Mouse (Mus musculus): ENCODE measurements around the gene Trappc6a. TPM values are rescaled to one million over a fixed set of nuclear protein-coding genes. Genes with fewer than 3 reads are reported as not detected.
A peak's percentile ranks its signal among the peaks of the same experiment; 100 is the strongest.

Trappc6a gene
- polyA plus RNA-seq, 1 experiment, result 57.3 TPM

DNA sequence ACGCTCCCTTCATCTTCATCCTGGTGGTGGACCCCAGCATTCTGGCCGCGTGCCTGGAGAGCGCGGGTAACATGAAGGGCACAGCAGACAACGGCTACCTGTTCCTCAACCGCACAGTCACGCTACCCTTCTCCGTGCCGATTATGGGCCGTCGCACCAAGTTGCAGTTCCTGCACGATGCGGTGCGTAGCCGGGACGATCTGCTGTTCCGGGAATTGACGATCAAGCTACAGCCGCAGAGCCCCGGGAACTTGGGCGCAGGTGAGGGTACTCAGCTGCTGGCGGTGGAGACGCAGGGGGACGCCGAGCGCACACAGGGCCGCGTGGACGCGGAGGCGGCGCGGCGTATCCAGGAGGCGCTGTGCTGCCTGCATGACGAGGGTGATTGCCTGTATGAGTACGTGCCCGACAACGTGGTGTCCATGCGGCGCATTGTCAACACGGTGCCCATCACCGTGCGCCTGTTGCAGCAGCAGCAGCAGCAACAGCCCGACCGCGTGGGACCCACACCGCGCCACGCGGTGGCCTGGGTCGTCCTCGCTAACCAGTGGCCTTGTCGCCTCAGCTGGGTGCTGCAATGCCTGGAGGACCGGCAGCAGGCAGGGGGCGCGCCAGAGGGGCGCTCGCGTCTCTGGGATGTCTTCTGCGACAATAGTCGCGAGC, 15.7 kb downstream of the Trappc6a start:
- no peaks in the 10 kb centered on the region for H3K79me2 ChIP-seq (ENCODE audit: control insufficient read depth, insufficient read depth)
- H3K4me3 ChIP-seq, result no peak overlapping the region
- H3K4me2 ChIP-seq (ENCODE audit: low read depth), result no peak overlapping the region
- no peaks in the 10 kb centered on the region for H3K36me3 ChIP-seq (ENCODE audit: control insufficient read depth, insufficient read depth)
- peaks cover 56% of the 10 kb centered on the region for H3K27me3 ChIP-seq (ENCODE audit: control insufficient read depth, insufficient read depth, insufficient read length)
- TF ChIP-seq POLR2AphosphoS2 (IDR thresholded peaks at IDR 0.05; ENCODE audit: insufficient read length, low read depth) (peak; percentile 57), USF1 (IDR thresholded peaks at IDR 0.05; ENCODE audit: low read depth) (no peak), SRF (IDR thresholded peaks at IDR 0.05; ENCODE audit: control insufficient read depth, insufficient read length, low read depth) (no peak), MYOD1 (IDR thresholded peaks at IDR 0.05; ENCODE audit: control insufficient read depth in 1 of 3, insufficient read length in 2 of 3, low read depth in 2 of 3) (peak in 1 of 3 experiments; percentile 10)
- no peak overlapping the region for H3ac ChIP-seq (ENCODE audit: control insufficient read depth, insufficient read length)

DNA sequence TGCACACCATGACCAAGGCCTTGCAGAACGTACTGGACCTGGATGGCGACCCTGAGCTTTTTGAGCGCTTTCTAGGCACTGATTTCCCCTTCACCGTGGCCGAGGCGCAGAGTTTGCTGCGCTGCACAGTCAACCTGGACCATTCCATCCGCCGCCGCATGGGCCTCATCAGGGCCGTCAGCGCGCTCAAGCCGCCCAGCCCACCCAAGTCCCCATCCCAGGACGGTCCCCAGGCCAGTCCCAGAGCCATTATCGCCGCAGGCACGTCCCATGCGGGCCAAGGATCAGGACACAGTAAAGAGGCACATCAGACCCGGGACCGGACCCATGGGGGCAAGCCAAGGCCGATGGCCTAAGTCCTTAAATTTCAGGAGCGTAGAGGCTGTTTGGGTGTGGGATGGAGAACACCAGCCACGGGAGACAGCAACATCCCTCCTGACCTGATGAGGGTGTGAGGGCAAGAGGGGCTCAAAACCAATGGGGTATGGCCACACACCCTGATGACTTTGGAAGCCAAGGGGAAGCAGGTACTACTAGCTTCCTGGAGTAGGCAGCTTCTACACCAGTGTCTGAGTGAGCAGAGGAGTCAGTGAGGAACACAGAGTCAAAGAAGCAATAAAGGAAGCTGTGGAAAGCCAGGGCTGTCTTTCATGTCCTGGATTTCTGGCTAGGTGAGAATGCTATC, 16.4 kb downstream of the Trappc6a start:
- no peak for TF ChIP-seq MAX (IDR thresholded peaks at IDR 0.05; ENCODE audit: low read depth)
- TF ChIP-seq E2F4 (IDR thresholded peaks at IDR 0.05; ENCODE audit: insufficient read depth), result no peak
- TF ChIP-seq TCF3 (IDR thresholded peaks at IDR 0.05; ENCODE audit: insufficient read length, low read depth), result no peak
- TF ChIP-seq TCF12 (IDR thresholded peaks at IDR 0.05; ENCODE audit: insufficient read depth, poor library complexity, severe bottlenecking), result no peak
- TF ChIP-seq POLR2AphosphoS2 (IDR thresholded peaks at IDR 0.05; ENCODE audit: insufficient read length, low read depth), result no peak
- no peak for TF ChIP-seq REST (IDR thresholded peaks at IDR 0.05; ENCODE audit: insufficient read depth, insufficient read length)
- TF ChIP-seq CEBPB (IDR thresholded peaks at IDR 0.05; ENCODE audit: insufficient read depth, poor library complexity, severe bottlenecking), result no peak
- TF ChIP-seq USF1 (IDR thresholded peaks at IDR 0.05; ENCODE audit: low read depth), result no peak
- no peak for TF ChIP-seq SRF (IDR thresholded peaks at IDR 0.05; ENCODE audit: control insufficient read depth, insufficient read length, low read depth)
- H3ac ChIP-seq (ENCODE audit: control insufficient read depth, insufficient read length), result no peak overlapping the region
- no peaks in the 10 kb centered on the region for H3K79me2 ChIP-seq (ENCODE audit: control insufficient read depth, insufficient read depth)
- H3K4me3 ChIP-seq, result no peak overlapping the region
- no peaks in the 10 kb centered on the region for H3K36me3 ChIP-seq (ENCODE audit: control insufficient read depth, insufficient read depth)
- H3K27me3 ChIP-seq (ENCODE audit: control insufficient read depth, insufficient read depth, insufficient read length), result peaks cover 50% of the 10 kb centered on the region
- no peak overlapping the region for H3K4me2 ChIP-seq (ENCODE audit: low read depth)

DNA sequence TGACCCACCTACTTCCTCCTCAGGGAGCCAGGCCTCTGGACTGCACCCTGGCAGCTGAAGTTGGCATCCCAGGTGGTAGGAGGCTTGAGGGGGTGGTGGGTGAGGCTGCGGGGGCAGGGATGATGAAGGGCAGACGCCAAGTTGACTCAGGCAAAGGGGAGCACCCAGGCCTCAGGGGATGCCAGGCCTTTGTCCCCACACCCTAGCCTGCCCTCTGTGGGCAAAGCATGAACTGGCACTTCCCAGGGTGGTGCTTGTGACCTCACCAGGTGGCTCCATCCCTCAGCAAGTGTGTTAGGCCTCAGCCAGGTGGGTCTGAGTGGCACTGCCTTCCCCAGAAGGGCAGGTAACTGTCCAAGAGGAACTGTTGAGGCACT, 16.9 kb downstream of the Trappc6a start:
- H3K79me2 ChIP-seq (ENCODE audit: control insufficient read depth, insufficient read depth), result no peaks in the 10 kb centered on the region
- TF ChIP-seq POLR2AphosphoS2 (IDR thresholded peaks at IDR 0.05; ENCODE audit: insufficient read length, low read depth), result peak; percentile 58
- TF ChIP-seq TCF3 (IDR thresholded peaks at IDR 0.05; ENCODE audit: insufficient read length, low read depth), result no peak
- no peak for TF ChIP-seq TCF12 (IDR thresholded peaks at IDR 0.05; ENCODE audit: insufficient read depth, poor library complexity, severe bottlenecking)
- no peak for TF ChIP-seq POLR2A (IDR thresholded peaks at IDR 0.05; ENCODE audit: insufficient read length, low read depth)
- TF ChIP-seq REST (IDR thresholded peaks at IDR 0.05; ENCODE audit: insufficient read depth, insufficient read length), result no peak
- TF ChIP-seq MAX (IDR thresholded peaks at IDR 0.05; ENCODE audit: low read depth), result no peak
- no peak overlapping the region for H3K4me2 ChIP-seq (ENCODE audit: low read depth)
- no peak overlapping the region for H3ac ChIP-seq (ENCODE audit: control insufficient read depth, insufficient read length)
- no peaks in the 10 kb centered on the region for H3K36me3 ChIP-seq (ENCODE audit: control insufficient read depth, insufficient read depth)
- peaks cover 45% of the 10 kb centered on the region for H3K27me3 ChIP-seq (ENCODE audit: control insufficient read depth, insufficient read depth, insufficient read length)
- H3K4me3 ChIP-seq, result no peak overlapping the region

DNA sequence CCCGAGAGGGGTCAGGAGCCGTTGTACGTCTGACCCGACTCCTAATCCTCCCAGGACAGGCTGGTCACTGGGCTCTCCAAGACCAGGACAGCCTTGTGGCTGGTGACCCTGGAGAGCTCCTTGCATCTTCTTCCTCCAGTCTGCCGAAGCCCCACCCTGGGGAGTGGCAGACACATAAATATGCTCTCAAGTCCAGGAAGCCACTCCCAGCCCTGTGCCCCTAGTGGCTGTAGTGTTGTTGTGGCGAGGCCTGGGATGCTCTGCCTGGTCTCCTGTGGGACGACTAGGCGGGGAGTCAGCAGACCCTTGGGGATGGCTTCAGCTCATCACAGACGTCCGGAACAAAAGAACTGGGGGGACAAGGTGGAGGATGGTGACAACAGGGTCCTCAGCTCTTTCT, 22.9 kb downstream of the Trappc6a start:
- Histone ChIP-seq H3K27me3 (ENCODE audit: control insufficient read depth, insufficient read depth, insufficient read length) (no peaks in the 10 kb centered on the region), H3K79me2 (ENCODE audit: control insufficient read depth, insufficient read depth) (no peaks in the 10 kb centered on the region), H3K4me2 (ENCODE audit: low read depth) (no peak overlapping the region), H3K36me3 (ENCODE audit: control insufficient read depth, insufficient read depth) (no peaks in the 10 kb centered on the region), H3ac (ENCODE audit: control insufficient read depth, insufficient read length) (no peak overlapping the region), H3K4me3 (no peak overlapping the region)
- TF ChIP-seq MAX (IDR thresholded peaks at IDR 0.05; ENCODE audit: low read depth) (no peak), USF1 (IDR thresholded peaks at IDR 0.05; ENCODE audit: low read depth) (no peak), TCF12 (IDR thresholded peaks at IDR 0.05; ENCODE audit: insufficient read depth, poor library complexity, severe bottlenecking) (no peak), REST (IDR thresholded peaks at IDR 0.05; ENCODE audit: insufficient read depth, insufficient read length) (no peak), MYOD1 (IDR thresholded peaks at IDR 0.05; ENCODE audit: control insufficient read depth in 1 of 3, insufficient read length in 2 of 3, low read depth in 2 of 3) (no peak), E2F4 (IDR thresholded peaks at IDR 0.05; ENCODE audit: insufficient read depth) (no peak), POLR2A (IDR thresholded peaks at IDR 0.05; ENCODE audit: insufficient read length, low read depth) (no peak), TCF3 (IDR thresholded peaks at IDR 0.05; ENCODE audit: insufficient read length, low read depth) (no peak), CEBPB (IDR thresholded peaks at IDR 0.05; ENCODE audit: insufficient read depth, poor library complexity, severe bottlenecking) (no peak), SRF (IDR thresholded peaks at IDR 0.05; ENCODE audit: control insufficient read depth, insufficient read length, low read depth) (no peak), MYOG (IDR thresholded peaks at IDR 0.05; ENCODE audit: control insufficient read depth in 1 of 3, insufficient read depth in 1 of 3, insufficient read length in 2 of 3, low read depth in 2 of 3) (no peak), POLR2AphosphoS2 (IDR thresholded peaks at IDR 0.05; ENCODE audit: insufficient read length, low read depth) (no peak)

DNA sequence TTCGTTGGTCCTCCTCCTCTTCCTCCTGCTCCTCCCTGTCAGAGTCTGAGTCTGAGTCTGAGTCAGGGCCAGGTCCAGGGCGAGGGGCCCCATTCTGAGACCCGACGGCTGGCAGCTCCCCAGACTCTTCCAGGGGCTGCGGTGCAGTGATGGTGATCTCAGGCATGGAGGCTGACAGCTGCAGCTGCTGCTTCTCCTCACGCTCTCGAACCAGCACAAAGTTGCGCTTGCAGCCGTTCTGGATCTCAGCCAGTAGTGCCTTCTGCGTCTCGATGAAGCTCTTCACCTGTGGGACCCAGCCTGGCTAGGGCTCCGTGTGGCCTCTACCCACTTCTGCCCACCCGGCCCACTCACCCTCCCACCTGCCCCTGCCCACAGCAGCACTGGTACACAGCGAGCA, 24.0 kb downstream of the Trappc6a start:
- H3K36me3 ChIP-seq (ENCODE audit: control insufficient read depth, insufficient read depth), result no peaks in the 10 kb centered on the region
- no peak overlapping the region for H3K4me3 ChIP-seq
- no peak overlapping the region for H3ac ChIP-seq (ENCODE audit: control insufficient read depth, insufficient read length)
- no peaks in the 10 kb centered on the region for H3K27me3 ChIP-seq (ENCODE audit: control insufficient read depth, insufficient read depth, insufficient read length)
- H3K79me2 ChIP-seq (ENCODE audit: control insufficient read depth, insufficient read depth), result no peaks in the 10 kb centered on the region
- no peak for TF ChIP-seq REST (IDR thresholded peaks at IDR 0.05; ENCODE audit: insufficient read depth, insufficient read length)
- no peak for TF ChIP-seq POLR2A (IDR thresholded peaks at IDR 0.05; ENCODE audit: insufficient read length, low read depth)
- no peak for TF ChIP-seq USF1 (IDR thresholded peaks at IDR 0.05; ENCODE audit: low read depth)
- no peak for TF ChIP-seq CEBPB (IDR thresholded peaks at IDR 0.05; ENCODE audit: insufficient read depth, poor library complexity, severe bottlenecking)
- peak; percentile 54 for TF ChIP-seq TCF3 (IDR thresholded peaks at IDR 0.05; ENCODE audit: insufficient read length, low read depth)
- TF ChIP-seq MYOD1 (IDR thresholded peaks at IDR 0.05; ENCODE audit: control insufficient read depth in 1 of 3, insufficient read length in 2 of 3, low read depth in 2 of 3), result peak in 2 of 3 experiments; percentile 96
- no peak for TF ChIP-seq MAX (IDR thresholded peaks at IDR 0.05; ENCODE audit: low read depth)
- no peak for TF ChIP-seq TCF12 (IDR thresholded peaks at IDR 0.05; ENCODE audit: insufficient read depth, poor library complexity, severe bottlenecking)
- no peak for TF ChIP-seq POLR2AphosphoS2 (IDR thresholded peaks at IDR 0.05; ENCODE audit: insufficient read length, low read depth)
- TF ChIP-seq E2F4 (IDR thresholded peaks at IDR 0.05; ENCODE audit: insufficient read depth), result no peak
- no peak for TF ChIP-seq SRF (IDR thresholded peaks at IDR 0.05; ENCODE audit: control insufficient read depth, insufficient read length, low read depth)
- peak in 2 of 3 experiments; percentile 62 to 90 for TF ChIP-seq MYOG (IDR thresholded peaks at IDR 0.05; ENCODE audit: control insufficient read depth in 1 of 3, insufficient read depth in 1 of 3, insufficient read length in 2 of 3, low read depth in 2 of 3)
- H3K4me2 ChIP-seq (ENCODE audit: low read depth), result no peak overlapping the region
